Mouse (Mus musculus) CH12.LX (cell line): Measurements from ENCODE around the gene Gm39566. TPM values are rescaled to one million over a fixed set of nuclear protein-coding genes. Genes with fewer than 3 reads are reported as not detected.

Experiments
- DNase-seq: peaks from one replicate; pipeline ENCODE4 v3.0.0-alpha.2; 2013; ENCODE audit errors: extremely low read depth
- H3K27ac ChIP-seq: 2 replicates; pipeline ENCODE4 v1.5.1; 2012; ENCODE audit warnings: low read depth, mild to moderate bottlenecking, control low read depth, moderate library complexity; ENCODE audit not compliant: insufficient read depth
- H3K27me3 ChIP-seq: replicated peaks from 2 replicates; pipeline ENCODE3; 2012; ENCODE audit warnings: inconsistent platforms
- H3K36me3 ChIP-seq, 2 experiments: replicated peaks in 1 of 2; 2 replicates each; pipeline versions ENCODE3 to v1.6.1; 2012; ENCODE audit warnings: inconsistent platforms in 1 of 2, low read length in 1 of 2, mild to moderate bottlenecking in 1 of 2, mixed read lengths in 1 of 2, moderate library complexity in 1 of 2; ENCODE audit not compliant: control insufficient read depth in 1 of 2, insufficient read depth in 1 of 2
- H3K4me1 ChIP-seq, 2 experiments: 2 replicates each; pipeline ENCODE4 v1.6.1; 2012; ENCODE audit warnings: inconsistent platforms in 1 of 2, moderate library complexity in 1 of 2; ENCODE audit not compliant: insufficient read depth in 2 of 2, control insufficient read depth in 1 of 2
- H3K4me2 ChIP-seq: 2 replicates; pipeline ENCODE4 v1.6.1; 2012; ENCODE audit warnings: low read depth, mild to moderate bottlenecking, control low read depth; ENCODE audit not compliant: poor library complexity, insufficient read depth, severe bottlenecking
- H3K4me3 ChIP-seq, 3 experiments: fragments of 150-350 bp in 1 of 3; sonication (generic) in 1 of 3; replicated peaks in 1 of 3; 2 replicates each; pipeline versions ENCODE3 to v1.5.1; 2011 to 2012; ENCODE audit warnings: low read depth in 2 of 3, low read length in 2 of 3, mild to moderate bottlenecking in 2 of 3, moderate library complexity in 2 of 3, control low read depth in 1 of 3, improper control_type of control experiment in 1 of 3, inconsistent platforms in 1 of 3, mixed read lengths in 1 of 3; ENCODE audit not compliant: poor library complexity in 1 of 3
- H3K79me2 ChIP-seq: replicated peaks from 2 replicates; pipeline ENCODE4 v1.6.1; 2012; ENCODE audit warnings: mild to moderate bottlenecking, moderate library complexity; ENCODE audit not compliant: control insufficient read depth, poor library complexity, insufficient read depth, severe bottlenecking; ENCODE audit errors: extremely low read depth
- H3K9ac ChIP-seq: 2 replicates; pipeline ENCODE4 v1.6.1; 2012; ENCODE audit warnings: low read depth, mild to moderate bottlenecking, control low read depth, moderate library complexity; ENCODE audit not compliant: insufficient read depth
- H3K9me3 ChIP-seq: replicated peaks from 2 replicates; pipeline ENCODE3; 2012; ENCODE audit warnings: low read length, inconsistent platforms, mixed read lengths
- CHD1 ChIP-seq: IDR thresholded peaks from 2 replicates; pipeline ENCODE4 v1.6.1; 2012; ENCODE audit warnings: low read depth, low read length, improper control_type of control experiment, inconsistent platforms
- CHD2 ChIP-seq: IDR thresholded peaks from 2 replicates; pipeline ENCODE4 v1.6.1; 2011; ENCODE audit warnings: low read length, improper control_type of control experiment
- CTCF ChIP-seq, 2 experiments: IDR thresholded peaks in 1 of 2; conservative IDR thresholded peaks in 1 of 2; 2 replicates each; pipeline ENCODE4 v1.5.1; 2011 to 2012; ENCODE audit warnings: low read depth in 2 of 2, low read length in 2 of 2, improper control_type of control experiment in 1 of 2, inconsistent platforms in 1 of 2, mild to moderate bottlenecking in 1 of 2, moderate library complexity in 1 of 2
- ELF1 ChIP-seq: IDR thresholded peaks from 2 replicates; pipeline ENCODE4 v1.6.1; 2014; ENCODE audit warnings: low read depth, mild to moderate bottlenecking, inconsistent platforms, low read length, improper control_type of control experiment
- EP300 ChIP-seq: IDR thresholded peaks from 2 replicates; pipeline ENCODE4 v1.6.1; 2011; ENCODE audit warnings: low read length, improper control_type of control experiment
- ETS1 ChIP-seq: conservative IDR thresholded peaks from 2 replicates; pipeline ENCODE4 v1.6.1; 2012; ENCODE audit warnings: low read depth, mild to moderate bottlenecking, inconsistent platforms, low read length, improper control_type of control experiment, moderate library complexity
- HCFC1 ChIP-seq: IDR thresholded peaks from 2 replicates; pipeline ENCODE4 v1.6.1; 2012; ENCODE audit warnings: low read depth, mild to moderate bottlenecking, inconsistent platforms, low read length, improper control_type of control experiment
- IRF4 ChIP-seq: IDR thresholded peaks from 2 replicates; pipeline ENCODE4 v1.6.1; 2014; ENCODE audit warnings: low read depth, mild to moderate bottlenecking, inconsistent platforms, low read length, improper control_type of control experiment
- JUN ChIP-seq: IDR thresholded peaks from 2 replicates; pipeline ENCODE4 v1.6.1; 2011; ENCODE audit warnings: low read depth, mild to moderate bottlenecking, low read length, improper control_type of control experiment, moderate library complexity; ENCODE audit not compliant: insufficient read depth
- JUND ChIP-seq: conservative IDR thresholded peaks from 2 replicates; pipeline ENCODE4 v1.6.1; 2011; ENCODE audit warnings: low read depth, low read length, improper control_type of control experiment
- KAT2A ChIP-seq: IDR thresholded peaks from 2 replicates; pipeline ENCODE4 v1.6.1; 2012; ENCODE audit warnings: low read length, improper control_type of control experiment, inconsistent platforms; ENCODE audit not compliant: insufficient replicate concordance
- MAX ChIP-seq: IDR thresholded peaks from 2 replicates; pipeline ENCODE4 v1.6.1; 2011; ENCODE audit warnings: low read length, improper control_type of control experiment
- MAZ ChIP-seq: IDR thresholded peaks from 2 replicates; pipeline ENCODE4 v1.6.1; 2012; ENCODE audit warnings: low read depth, mild to moderate bottlenecking, inconsistent platforms, low read length, improper control_type of control experiment, moderate library complexity
- MXI1 ChIP-seq: IDR thresholded peaks from 2 replicates; pipeline ENCODE4 v1.6.1; 2011; ENCODE audit warnings: mild to moderate bottlenecking, low read depth, low read length, improper control_type of control experiment
- NELFE ChIP-seq: IDR thresholded peaks from 2 replicates; pipeline ENCODE4 v1.6.1; 2011; ENCODE audit warnings: low read depth, low read length, improper control_type of control experiment
- NRF1 ChIP-seq: IDR thresholded peaks from 2 replicates; pipeline ENCODE4 v1.6.1; 2014; ENCODE audit warnings: low read depth, mild to moderate bottlenecking, inconsistent platforms, low read length, improper control_type of control experiment, moderate library complexity
- PAX5 ChIP-seq: IDR thresholded peaks from 2 replicates; pipeline ENCODE4 v1.6.1; 2012; ENCODE audit warnings: low read length, inconsistent platforms, mixed read lengths
- POLR2A ChIP-seq: IDR thresholded peaks from 2 replicates; pipeline ENCODE4 v1.6.1; 2011; ENCODE audit warnings: low read depth, mild to moderate bottlenecking, improper control_type of control experiment, low read length
- POLR2AphosphoS2 ChIP-seq: IDR thresholded peaks from 2 replicates; pipeline ENCODE4 v1.6.1; 2011; ENCODE audit warnings: low read depth, low read length, improper control_type of control experiment
- RAD21 ChIP-seq: IDR thresholded peaks from 2 replicates; pipeline ENCODE4 v1.6.1; 2011; ENCODE audit warnings: low read depth, mild to moderate bottlenecking, low read length, improper control_type of control experiment, moderate library complexity
- RCOR1 ChIP-seq: conservative IDR thresholded peaks from 2 replicates; pipeline ENCODE4 v1.6.1; 2012; ENCODE audit warnings: low read depth, mild to moderate bottlenecking, inconsistent platforms, low read length, improper control_type of control experiment
- SIN3A ChIP-seq: IDR thresholded peaks from 2 replicates; pipeline ENCODE4 v1.6.1; 2012; ENCODE audit warnings: low read length, improper control_type of control experiment, inconsistent platforms
- TBP ChIP-seq: conservative IDR thresholded peaks from 2 replicates; pipeline ENCODE4 v1.6.1; 2011; ENCODE audit warnings: low read depth, low read length, improper control_type of control experiment
- TCF12 ChIP-seq: IDR thresholded peaks from 2 replicates; pipeline ENCODE4 v1.6.1; 2014; ENCODE audit warnings: low read depth, mild to moderate bottlenecking, inconsistent platforms, low read length, improper control_type of control experiment
- UBTF ChIP-seq: IDR thresholded peaks from 2 replicates; pipeline ENCODE4 v1.6.1; 2012; ENCODE audit warnings: low read depth, mild to moderate bottlenecking, inconsistent platforms, low read length, improper control_type of control experiment, moderate library complexity
- USF2 ChIP-seq: conservative IDR thresholded peaks from 2 replicates; pipeline ENCODE4 v1.6.1; 2011; ENCODE audit warnings: low read depth, low read length, improper control_type of control experiment
- ZC3H11A ChIP-seq: IDR thresholded peaks from 2 replicates; pipeline ENCODE4 v1.6.1; 2012; ENCODE audit warnings: low read depth, mild to moderate bottlenecking, inconsistent platforms, low read length, improper control_type of control experiment
- ZKSCAN1 ChIP-seq: IDR thresholded peaks from 2 replicates; pipeline ENCODE4 v1.6.1; 2012; ENCODE audit warnings: low read depth, inconsistent platforms, low read length, improper control_type of control experiment, borderline replicate concordance
- ZMIZ1 ChIP-seq: IDR thresholded peaks from 2 replicates; pipeline ENCODE4 v1.6.1; 2012; ENCODE audit warnings: low read depth, mild to moderate bottlenecking, inconsistent platforms, low read length, improper control_type of control experiment
- dilution Hi-C: fragments of 300-500 bp; cut with MboI; formaldehyde crosslinking; loops from 2 replicates; pipeline ENCODE4 v1.14.3; 2020; ENCODE audit warnings: low sequenced_read_pairs; ENCODE audit not compliant: extremely low pct_unique_long_range_greater_than_20kb, extremely low pct_ligation_motif_present
- in situ Hi-C: fragments of 300-500 bp; cut with MboI; formaldehyde crosslinking; loops from 3 replicates; pipeline ENCODE4 v1.14.3; 2019; ENCODE audit warnings: low sequenced_read_pairs, low pct_ligation_motif_present, low pct_unique_long_range_greater_than_20kb, mixed read lengths
- polyA plus RNA-seq: library from polyadenylated mRNA; unstranded; fragments of >175 nt; gene quantifications from 2 replicates; pipeline ENCODE4 v1.2.1, GENCODE M21; 2012; ENCODE audit warnings: low read depth; ENCODE audit not compliant: insufficient read length
- total RNA-seq, 2 experiments: library from RNA; depleted of rRNA; stranded (reverse); fragments of 300-350 nt in 1 of 2; fragments of >200 nt in 1 of 2; gene quantifications; 2 replicates each; pipeline ENCODE4 v1.2.3; 2012 to 2014

The Gm39566 gene
- total and polyA plus RNA-seq, 3 experiments: not detected

DNA sequence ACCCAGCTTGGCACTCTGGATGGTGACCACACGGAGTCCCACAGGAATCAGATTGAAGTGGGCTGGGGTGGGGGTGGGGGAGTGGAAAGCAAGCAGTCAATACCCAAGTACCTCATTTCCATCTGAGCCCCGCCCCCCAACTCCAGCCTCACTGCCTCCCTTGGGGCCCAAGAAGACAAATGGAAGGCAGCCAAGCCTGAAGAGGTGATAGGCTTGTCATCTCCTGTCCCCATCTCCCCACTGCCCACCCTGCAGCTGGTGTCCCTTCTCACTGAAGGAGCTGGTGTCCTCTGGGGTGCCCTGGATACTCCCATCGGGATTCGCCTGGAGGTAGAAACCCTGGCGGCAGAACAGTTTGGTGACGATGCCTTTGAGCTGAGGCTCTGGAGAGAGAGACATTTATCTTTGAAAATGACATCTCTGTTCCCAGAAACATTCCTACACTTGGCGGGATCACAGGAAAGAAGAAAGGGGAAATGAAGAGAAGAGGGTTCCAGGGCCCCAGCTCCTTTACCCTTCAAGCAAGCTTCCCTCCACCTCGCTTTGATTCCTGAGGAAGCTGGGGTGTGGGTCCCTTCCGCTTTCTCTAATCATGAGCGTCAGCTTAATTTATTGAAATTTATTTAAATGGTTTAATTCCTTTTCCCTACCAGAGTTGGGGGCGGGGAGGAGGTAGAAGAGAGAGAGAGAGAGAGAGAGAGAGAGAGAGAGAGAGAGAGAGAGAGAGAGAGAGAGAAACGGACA lies 15.5 kb downstream of the Gm39566 start (continued):
- no peak for TF ChIP-seq JUN
- TF ChIP-seq IRF4: no peak
- no peak for TF ChIP-seq UBTF
- TF ChIP-seq CTCF (conservative IDR thresholded peaks at IDR 0.05 in 1 of 2, IDR thresholded peaks at IDR 0.05 in 1 of 2; ENCODE audit: low read depth in 2 of 2, low read length in 2 of 2): no peak
- TF ChIP-seq KAT2A: 0 out of 2 replicates have a peak, but pooled peaks have one; percentile 40
- TF ChIP-seq POLR2AphosphoS2: no peak
- TF ChIP-seq ETS1: peak; percentile 51
- TF ChIP-seq ZKSCAN1: no peak
- no peak for TF ChIP-seq ELF1
- no peak for TF ChIP-seq PAX5
- TF ChIP-seq TCF12: peak; percentile 47; the same call in 1 of the 2 replicates
- TF ChIP-seq TBP: peak; percentile 84
- peak; percentile 12; the same call in 1 of the 2 replicates for TF ChIP-seq SIN3A
- no peak; the same call in none of the 2 replicates for TF ChIP-seq POLR2A

DNA sequence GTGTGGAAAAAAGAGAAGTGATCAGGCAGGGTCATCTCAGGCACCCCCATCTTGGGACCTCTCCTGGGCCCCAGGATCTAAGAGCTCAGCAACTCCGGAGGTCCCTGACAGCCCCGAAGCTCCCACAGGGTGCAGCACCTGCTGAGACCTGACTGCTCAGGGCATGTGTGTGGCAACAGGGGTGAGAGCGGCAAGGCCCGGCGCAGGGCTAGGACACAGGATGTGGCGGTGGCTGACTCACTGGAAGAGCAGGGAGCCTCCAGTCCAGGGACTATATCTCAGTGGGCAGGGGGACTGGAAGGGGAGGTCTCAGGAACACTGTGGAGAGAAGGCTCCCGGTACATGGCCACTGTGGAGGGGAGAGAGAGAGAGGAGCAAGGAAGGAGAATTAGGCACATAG lies 17.2 kb downstream of the Gm39566 start:
- in situ Hi-C loops: no loop called here

GRCm38 (mm10) chr11:69795983-69796435 lies 19.1 kb downstream of the Gm39566 start:
- Histone ChIP-seq H3K27ac (no peak overlapping the region), H3K79me2 (no peaks in the 10 kb centered on the region), H3K36me3 (peaks cover 0 to 6% of the 10 kb centered on the region in 2 experiments), H3K4me3 (peak overlapping the region; percentile 59 to 67 (median 61)), H3K27me3 (peaks cover 7% of the 10 kb centered on the region), H3K4me2 (peak overlapping the region; percentile 58), H3K4me1 (peaks cover 9 to 50% of the 10 kb centered on the region in 2 experiments), H3K9me3 (peaks cover 9% of the 10 kb centered on the region), H3K9ac (peak overlapping the region; percentile 66; the same call in 1 of the 2 replicates)
- dilution Hi-C loops: no loop called here
- no peak for DNase-seq
- in situ Hi-C loops: no loop called here
- TF ChIP-seq IRF4 (no peak), HCFC1 (no peak), RAD21 (no peak), JUND (no peak), RCOR1 (0 out of 2 replicates have a peak, but pooled peaks have one; percentile 39), CHD1 (no peak), ZMIZ1 (no peak), UBTF (no peak), USF2 (no peak), MXI1 (no peak; the same call in 1 of the 2 replicates), MAX (no peak), POLR2A (no peak), NELFE (no peak), NRF1 (0 out of 2 replicates have a peak, but pooled peaks have one; percentile 2), EP300 (no peak), POLR2AphosphoS2 (no peak), KAT2A (0 out of 2 replicates have a peak, but pooled peaks have one; percentile 10), CHD2 (no peak), MAZ (0 out of 2 replicates have a peak, but pooled peaks have one; percentile 11)

More for the DNA sequence above, 17.2 kb downstream of the Gm39566 start:
- Histone ChIP-seq H3K4me2 (no peak overlapping the region), H3K4me3 (peak overlapping the region in 2 of 3 experiments; percentile 36 to 49), H3K27ac (no peak overlapping the region), H3K9ac (no peak overlapping the region), H3K27me3 (peaks cover 24% of the 10 kb centered on the region), H3K4me1 (peaks cover 9 to 58% of the 10 kb centered on the region in 2 experiments), H3K79me2 (no peaks in the 10 kb centered on the region), H3K9me3 (peaks cover 19% of the 10 kb centered on the region), H3K36me3 (peaks cover 0 to 3% of the 10 kb centered on the region in 2 experiments)
- dilution Hi-C loops: no loop called here
- no peak for DNase-seq
- no peak for TF ChIP-seq HCFC1
- TF ChIP-seq RCOR1: no peak
- no peak for TF ChIP-seq CHD1
- no peak for TF ChIP-seq ZC3H11A
- no peak for TF ChIP-seq EP300
- no peak for TF ChIP-seq SIN3A
